Mouse (Mus musculus) myocyte (in vitro differentiated cells): Measurements from ENCODE around the gene Gm1673. TPM values are rescaled to one million over a fixed set of nuclear protein-coding genes. Genes with fewer than 3 reads are reported as not detected.
A peak's percentile ranks its signal among the peaks of the same experiment; 100 is the strongest.

Source experiments
- H3K27me3 ChIP-seq: one replicate; pipeline ENCODE4 v1.6.1; 2011; ENCODE audit not compliant: control insufficient read depth, insufficient read depth, insufficient read length
- H3K36me3 ChIP-seq: one replicate; pipeline ENCODE4 v1.6.1; 2011; ENCODE audit not compliant: control insufficient read depth, insufficient read depth
- H3K4me2 ChIP-seq: one replicate; pipeline ENCODE4 v1.6.1; 2011; ENCODE audit warnings: low read depth, control low read depth
- H3K4me3 ChIP-seq: one replicate; pipeline ENCODE4 v1.5.1; 2011; ENCODE audit warnings: mild to moderate bottlenecking, control low read depth, moderate library complexity
- H3K79me2 ChIP-seq: one replicate; pipeline ENCODE4 v1.6.1; 2011; ENCODE audit not compliant: control insufficient read depth, insufficient read depth
- H3ac ChIP-seq: one replicate; pipeline ENCODE4 v1.6.1; 2011; ENCODE audit not compliant: control insufficient read depth, insufficient read length
- CEBPB ChIP-seq: IDR thresholded peaks from 2 replicates; pipeline ENCODE4 v1.6.1; 2011; ENCODE audit warnings: mild to moderate bottlenecking, moderate library complexity; ENCODE audit not compliant: poor library complexity, insufficient read depth, severe bottlenecking
- E2F4 ChIP-seq: IDR thresholded peaks from one replicate; pipeline ENCODE4 v1.6.1; 2011; ENCODE audit warnings: mild to moderate bottlenecking, control low read depth, moderate library complexity; ENCODE audit not compliant: insufficient read depth
- MAX ChIP-seq: IDR thresholded peaks from one replicate; pipeline ENCODE4 v1.6.1; 2011; ENCODE audit warnings: low read depth, mild to moderate bottlenecking, control low read depth
- MYOD1 ChIP-seq, 3 experiments: IDR thresholded peaks; one replicate each; pipeline ENCODE4 v1.6.1; 2011; ENCODE audit warnings: control low read depth in 2 of 3, low read depth in 2 of 3, mild to moderate bottlenecking in 2 of 3, moderate library complexity in 1 of 3; ENCODE audit not compliant: insufficient read length in 2 of 3, control insufficient read depth in 1 of 3
- MYOG ChIP-seq, 3 experiments: IDR thresholded peaks; one replicate each; pipeline ENCODE4 v1.6.1; 2011; ENCODE audit warnings: control low read depth in 2 of 3, low read depth in 2 of 3, mild to moderate bottlenecking in 2 of 3; ENCODE audit not compliant: insufficient read length in 2 of 3, control insufficient read depth in 1 of 3, insufficient read depth in 1 of 3
- POLR2A ChIP-seq: IDR thresholded peaks from one replicate; pipeline ENCODE4 v1.6.1; 2011; ENCODE audit warnings: low read depth, mild to moderate bottlenecking, control low read depth, moderate library complexity; ENCODE audit not compliant: insufficient read length
- POLR2AphosphoS2 ChIP-seq: IDR thresholded peaks from one replicate; pipeline ENCODE4 v1.6.1; 2011; ENCODE audit warnings: low read depth, control low read depth; ENCODE audit not compliant: insufficient read length
- REST ChIP-seq: IDR thresholded peaks from one replicate; pipeline ENCODE4 v1.6.1; 2011; ENCODE audit warnings: mild to moderate bottlenecking, control low read depth, moderate library complexity; ENCODE audit not compliant: insufficient read depth, insufficient read length
- SRF ChIP-seq: IDR thresholded peaks from one replicate; pipeline ENCODE4 v1.6.1; 2011; ENCODE audit warnings: low read depth; ENCODE audit not compliant: control insufficient read depth, insufficient read length
- TCF12 ChIP-seq: IDR thresholded peaks from one replicate; pipeline ENCODE4 v1.6.1; 2011; ENCODE audit warnings: mild to moderate bottlenecking, control low read depth; ENCODE audit not compliant: poor library complexity, insufficient read depth, severe bottlenecking
- TCF3 ChIP-seq: IDR thresholded peaks from one replicate; pipeline ENCODE4 v1.6.1; 2011; ENCODE audit warnings: low read depth, control low read depth; ENCODE audit not compliant: insufficient read length
- USF1 ChIP-seq: IDR thresholded peaks from one replicate; pipeline ENCODE4 v1.6.1; 2011; ENCODE audit warnings: low read depth, mild to moderate bottlenecking, control low read depth, moderate library complexity
- polyA plus RNA-seq: library from polyadenylated mRNA; unstranded; fragments of >200 nt; fragmentation: generic; extraction: Trizol; gene quantifications from one replicate; pipeline ENCODE4 v1.2.1, GENCODE M21; 2012; ENCODE audit warnings: missing spikeins

Gene Gm1673
- polyA plus RNA-seq, 1 experiment, result 1.9 TPM

DNA sequence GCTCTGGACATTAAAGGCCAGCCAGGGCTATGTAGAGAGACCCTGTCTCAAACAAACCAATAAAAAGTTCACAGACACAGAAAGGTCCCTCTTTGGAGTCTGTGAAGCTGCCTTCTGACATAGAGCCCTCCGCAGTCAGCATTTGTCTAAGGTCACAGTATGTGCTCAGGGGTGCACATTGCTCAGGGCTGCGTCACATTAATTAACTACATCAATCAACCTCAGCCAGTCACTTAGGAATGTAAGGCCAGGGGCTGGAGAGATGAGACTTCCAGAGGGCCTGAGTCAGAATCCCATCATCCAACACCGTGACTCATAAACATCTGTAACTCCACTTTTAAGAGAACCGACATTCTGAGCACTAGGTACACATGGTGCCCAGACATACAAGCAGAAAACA is 27.4 kb upstream of the Gm1673 start:
- Histone ChIP-seq H3K27me3 (no peaks in the 10 kb centered on the region), H3K4me3 (no peak overlapping the region), H3K36me3 (no peaks in the 10 kb centered on the region), H3K79me2 (no peaks in the 10 kb centered on the region), H3K4me2 (peak overlapping the region; percentile 25), H3ac (no peak overlapping the region)
- TF ChIP-seq MYOD1 (IDR thresholded peaks at IDR 0.05; ENCODE audit: control insufficient read depth in 1 of 3, insufficient read length in 2 of 3, low read depth in 2 of 3), result no peak
- no peak for TF ChIP-seq REST
- TF ChIP-seq MAX, result no peak
- no peak for TF ChIP-seq POLR2AphosphoS2
- no peak for TF ChIP-seq TCF3
- TF ChIP-seq USF1, result no peak
- no peak for TF ChIP-seq MYOG (IDR thresholded peaks at IDR 0.05; ENCODE audit: control insufficient read depth in 1 of 3, insufficient read depth in 1 of 3, insufficient read length in 2 of 3, low read depth in 2 of 3)

DNA sequence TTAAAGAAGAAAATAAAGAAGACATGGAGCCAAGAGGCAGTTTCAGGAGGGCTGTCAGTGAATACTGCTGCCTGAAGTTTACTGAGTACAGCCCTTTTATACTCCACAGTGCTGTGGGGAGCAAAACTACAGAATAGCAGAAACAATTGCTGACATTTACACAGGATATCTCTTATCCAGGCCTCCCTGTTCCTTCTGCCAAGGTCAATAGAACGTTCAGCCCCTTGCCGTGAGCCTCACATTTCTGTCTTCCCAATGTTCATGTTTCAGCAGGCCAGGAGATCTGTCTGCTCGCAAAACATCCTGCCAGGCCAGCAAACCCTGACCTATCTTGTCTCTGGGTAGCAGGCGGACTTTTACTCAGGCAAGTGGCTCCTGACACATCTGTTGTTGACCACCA is 23.9 kb upstream of the Gm1673 start:
- Histone ChIP-seq H3K4me2 (no peak overlapping the region), H3K36me3 (no peaks in the 10 kb centered on the region), H3K4me3 (no peak overlapping the region), H3K27me3 (no peaks in the 10 kb centered on the region), H3ac (no peak overlapping the region), H3K79me2 (no peaks in the 10 kb centered on the region)
- TF ChIP-seq REST (no peak), TCF3 (no peak), E2F4 (no peak), MYOD1 (IDR thresholded peaks at IDR 0.05; ENCODE audit: control insufficient read depth in 1 of 3, insufficient read length in 2 of 3, low read depth in 2 of 3) (no peak), POLR2AphosphoS2 (no peak), SRF (no peak), CEBPB (no peak), MYOG (IDR thresholded peaks at IDR 0.05; ENCODE audit: control insufficient read depth in 1 of 3, insufficient read depth in 1 of 3, insufficient read length in 2 of 3, low read depth in 2 of 3) (no peak), TCF12 (no peak), POLR2A (no peak), MAX (no peak), USF1 (no peak)

DNA sequence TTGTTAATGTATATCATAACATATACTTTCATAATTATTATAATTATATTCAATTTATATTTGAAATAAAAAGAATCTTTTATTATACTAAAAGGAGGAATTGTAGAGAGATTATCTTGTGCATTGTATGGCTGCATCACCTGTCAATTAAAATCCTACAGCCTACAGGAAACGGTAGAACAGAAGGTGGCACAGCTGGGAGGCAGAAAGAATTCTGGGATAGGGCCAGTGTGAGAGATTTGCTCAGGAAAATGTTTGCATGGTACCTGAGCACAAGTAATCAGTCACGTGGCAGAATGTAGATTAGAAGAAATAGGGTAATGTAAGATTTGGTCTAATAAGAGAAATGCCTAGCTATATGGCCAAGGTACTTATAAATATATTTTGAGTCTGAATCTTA is 8.5 kb upstream of the Gm1673 start:
- no peaks in the 10 kb centered on the region for H3K79me2 ChIP-seq
- TF ChIP-seq MYOG (IDR thresholded peaks at IDR 0.05; ENCODE audit: control insufficient read depth in 1 of 3, insufficient read depth in 1 of 3, insufficient read length in 2 of 3, low read depth in 2 of 3), result no peak
- no peak for TF ChIP-seq POLR2AphosphoS2
- TF ChIP-seq MYOD1 (IDR thresholded peaks at IDR 0.05; ENCODE audit: control insufficient read depth in 1 of 3, insufficient read length in 2 of 3, low read depth in 2 of 3), result no peak
- TF ChIP-seq TCF3, result no peak
- TF ChIP-seq USF1, result no peak
- no peak for TF ChIP-seq MAX
- no peak for TF ChIP-seq REST
- TF ChIP-seq CEBPB, result no peak
- no peak for TF ChIP-seq E2F4
- no peak for TF ChIP-seq POLR2A
- TF ChIP-seq TCF12, result no peak
- TF ChIP-seq SRF, result no peak
- no peak overlapping the region for H3ac ChIP-seq
- peaks cover 12% of the 10 kb centered on the region for H3K27me3 ChIP-seq
- no peak overlapping the region for H3K4me2 ChIP-seq
- no peaks in the 10 kb centered on the region for H3K36me3 ChIP-seq
- no peak overlapping the region for H3K4me3 ChIP-seq

DNA sequence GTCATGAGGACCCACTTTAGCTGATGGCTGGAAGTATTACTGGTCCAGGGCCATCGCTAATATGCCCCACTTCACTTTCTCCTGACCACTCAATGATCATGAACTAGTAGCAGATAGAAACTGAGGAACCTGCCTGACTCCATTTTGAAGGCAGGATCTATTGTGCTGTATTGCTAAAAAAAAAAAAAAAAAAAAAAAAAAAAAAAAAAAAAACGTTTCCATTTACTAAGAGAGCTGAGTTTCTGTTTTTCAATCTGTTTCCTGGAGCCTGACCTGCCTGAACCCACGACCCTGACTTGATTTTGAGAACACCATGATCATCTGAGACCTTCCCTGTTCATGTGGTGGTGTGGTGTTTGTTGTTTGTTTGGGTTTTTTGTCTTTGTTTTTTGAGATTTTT is 7.0 kb upstream of the Gm1673 start:
- Histone ChIP-seq H3K4me2 (no peak overlapping the region), H3ac (no peak overlapping the region), H3K36me3 (no peaks in the 10 kb centered on the region), H3K4me3 (no peak overlapping the region), H3K27me3 (peaks cover 9% of the 10 kb centered on the region), H3K79me2 (no peaks in the 10 kb centered on the region)
- TF ChIP-seq REST, result no peak

DNA sequence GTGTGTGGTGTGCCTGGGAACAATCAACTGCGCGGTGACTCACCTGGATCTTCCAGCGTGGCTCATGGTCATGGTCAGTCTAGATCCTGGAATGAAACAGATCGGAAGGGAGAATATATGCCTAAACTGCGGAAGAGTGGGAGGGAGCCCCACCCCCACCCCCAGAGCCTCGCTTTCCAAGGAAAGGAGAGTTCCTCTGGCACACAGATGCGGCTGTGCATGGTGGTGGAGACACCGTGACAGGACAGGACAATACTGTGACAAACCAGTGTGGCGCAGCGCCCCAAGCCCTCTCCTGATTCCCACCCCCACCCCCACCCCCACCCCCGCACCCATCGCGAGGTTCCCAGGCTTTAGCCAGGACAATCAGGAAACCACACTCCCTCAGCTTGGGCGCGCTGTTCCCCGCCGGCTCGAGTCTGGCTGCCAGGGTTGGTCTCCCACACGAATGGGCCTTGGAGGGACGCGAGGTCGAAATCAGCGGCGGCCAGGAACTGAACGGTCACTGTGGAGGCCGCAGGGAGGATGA is 438 bp upstream of the Gm1673 start:
- H3K79me2 ChIP-seq, result no peaks in the 10 kb centered on the region
- TF ChIP-seq POLR2A (no peak), E2F4 (no peak), MYOG (IDR thresholded peaks at IDR 0.05; ENCODE audit: control insufficient read depth in 1 of 3, insufficient read depth in 1 of 3, insufficient read length in 2 of 3, low read depth in 2 of 3) (no peak), MAX (no peak), TCF12 (no peak), MYOD1 (IDR thresholded peaks at IDR 0.05; ENCODE audit: control insufficient read depth in 1 of 3, insufficient read length in 2 of 3, low read depth in 2 of 3) (no peak), REST (no peak), USF1 (no peak), CEBPB (no peak)
- peaks cover 57% of the 10 kb centered on the region for H3K27me3 ChIP-seq
- H3ac ChIP-seq, result no peak overlapping the region
- H3K4me3 ChIP-seq, result no peak overlapping the region
- H3K4me2 ChIP-seq, result no peak overlapping the region
- no peaks in the 10 kb centered on the region for H3K36me3 ChIP-seq
